Mouse (Mus musculus) left cerebral cortex, postnatal 14 days (tissue): ENCODE results near the gene Zdhhc19. TPM values are rescaled to one million over a fixed set of nuclear protein-coding genes. Genes with fewer than 3 reads are reported as not detected.
A peak's percentile ranks its signal among the peaks of the same experiment; 100 is the strongest.

Source experiments
- DNase-seq, 2 experiments: peaks; one replicate each; pipeline ENCODE4 v3.0.0; 2021 to 2022; ENCODE audit warnings: low spot score in 2 of 2, mixed read lengths in 1 of 2
- intact Hi-C: fragments of 180-260 bp; cut with DNase I; formaldehyde crosslinking; loops from one replicate; pipeline ENCODE4 v1.15.1; 2025
- long read RNA-seq, 2 experiments: library from polyadenylated mRNA; stranded (forward); transcript quantifications; one replicate each; pipeline ENCODE4 v2.0.0; 2021
- total RNA-seq, 2 experiments: library from RNA; stranded (reverse); gene quantifications; 2 replicates each; pipeline ENCODE4 v1.2.3; 2021

The Zdhhc19 gene
- total RNA-seq, result not detected
- long read RNA-seq, experiment 1, result 0 reads
- long read RNA-seq, experiment 2, result 0 reads

- intact Hi-C loops, result no loop called here
- DNase-seq, result no peak
These were observed at the start of gene Zdhhc19 for GRCm38 (mm10) chr16:32495965-32496364. TSS of gene Zdhhc19 (plus strand) at chr16:32496265.

- intact Hi-C loops, result no loop called here
- no peak for DNase-seq
These were observed 49.4 kb upstream of the Zdhhc19 start for GRCm38 (mm10) chr16:32446563-32447138.

DNA sequence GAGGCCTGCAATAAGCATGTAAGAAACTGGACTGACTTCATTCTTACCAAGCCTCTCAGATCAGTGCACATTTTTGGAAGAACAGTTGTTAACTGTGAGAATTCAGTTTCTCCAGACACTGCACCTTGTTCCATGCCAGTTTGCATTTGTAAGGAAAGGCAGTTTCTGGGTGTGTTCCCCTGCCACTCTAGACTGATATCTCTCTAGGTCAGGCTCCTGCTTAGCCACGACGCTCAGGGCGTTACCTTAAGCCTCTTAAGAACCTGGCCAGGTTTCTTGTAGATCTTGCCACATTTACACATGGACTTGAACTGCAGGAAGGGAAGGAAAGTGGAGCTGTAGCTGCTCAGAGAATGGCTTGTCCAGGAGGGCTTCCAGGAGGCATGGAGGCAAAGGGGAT, 46.4 kb upstream of the Zdhhc19 start:
- intact Hi-C loops, result no loop called here
- no peak for DNase-seq

DNA sequence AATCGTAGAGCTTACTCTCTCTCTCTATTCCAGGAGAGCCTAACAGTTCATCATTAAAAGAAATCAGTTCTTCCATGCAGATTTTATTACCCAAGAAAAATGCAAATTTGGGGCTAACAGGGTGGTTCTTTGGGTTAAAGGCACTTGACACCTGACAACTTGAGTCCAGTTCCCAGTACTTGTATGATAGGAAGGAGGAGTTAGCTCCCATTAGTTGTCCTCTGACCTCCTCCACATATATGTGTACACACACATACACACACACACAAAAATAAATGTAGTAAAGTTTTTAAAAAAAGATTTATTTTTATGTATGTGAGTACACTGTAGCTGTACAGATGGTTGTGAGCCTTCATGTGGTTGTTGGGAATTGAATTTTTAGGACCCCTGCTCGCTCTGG, 45.9 kb upstream of the Zdhhc19 start:
- no peak for DNase-seq
- intact Hi-C loops, result no loop called here

DNA sequence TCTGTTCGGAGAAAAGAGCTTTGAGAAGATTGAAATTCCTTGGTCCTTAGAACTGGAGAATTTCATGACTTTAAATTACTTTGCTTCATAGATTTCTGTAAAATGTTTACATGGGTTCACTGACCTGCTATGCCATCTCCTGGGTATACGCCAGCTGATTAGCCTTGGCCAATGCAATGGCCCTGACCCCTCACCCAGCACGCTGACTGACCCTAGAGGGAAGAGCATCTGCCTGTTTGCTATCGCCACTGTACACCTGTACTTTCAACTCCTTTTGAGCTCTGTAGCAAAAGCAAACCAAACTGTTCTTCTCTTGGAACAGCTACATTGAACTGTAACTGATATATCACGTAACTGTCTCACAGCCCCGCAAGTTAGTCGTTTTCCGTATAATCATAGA, 43.0 kb upstream of the Zdhhc19 start:
- intact Hi-C loops, result no loop called here

GRCm38 (mm10) chr16:32454646-32455045, 41.4 kb upstream of the Zdhhc19 start:
- no peak for DNase-seq
- intact Hi-C loops, result no loop called here

More for the DNA sequence above, 43.0 kb upstream of the Zdhhc19 start:
- no peak for DNase-seq

DNA sequence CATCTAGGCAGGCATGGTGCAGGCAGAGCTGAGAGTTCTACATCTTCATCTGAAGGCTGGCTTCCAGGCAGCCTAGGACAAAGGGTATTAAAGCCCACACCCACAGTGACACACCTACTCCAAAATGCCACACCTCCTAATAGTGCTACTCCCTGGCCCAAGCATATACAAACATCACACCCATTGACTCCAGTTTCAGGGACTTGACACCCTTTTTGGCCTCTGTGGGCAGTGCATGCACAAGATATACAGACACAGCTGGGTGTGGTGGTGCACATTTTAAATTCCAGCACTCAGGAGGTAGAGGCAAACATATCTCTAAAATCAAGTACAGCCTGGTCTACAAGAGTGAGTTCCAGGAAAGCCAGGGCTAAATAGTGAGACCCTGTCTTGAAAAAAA, 40.0 kb upstream of the Zdhhc19 start:
- intact Hi-C loops, result no loop called here
- no peak for DNase-seq

DNA sequence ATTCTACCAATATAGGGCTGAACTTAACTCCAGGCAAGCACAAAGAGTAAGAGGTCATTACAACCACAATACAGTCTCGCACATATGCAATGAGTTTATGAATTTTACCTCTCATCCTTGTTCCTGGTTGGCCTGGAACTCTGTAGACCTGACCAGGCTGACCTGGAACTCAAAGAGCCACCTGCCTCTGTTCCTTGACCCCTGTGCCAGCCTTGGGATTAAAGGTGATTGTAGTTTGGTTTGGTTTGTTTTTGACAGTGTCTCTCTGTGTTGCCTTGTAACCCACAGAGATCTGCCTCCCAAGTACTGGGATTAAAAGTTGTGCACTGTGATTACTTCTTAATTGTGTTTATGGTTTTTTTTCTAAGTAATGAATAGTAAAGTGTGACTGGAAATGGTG, 39.3 kb upstream of the Zdhhc19 start:
- no peak for DNase-seq
- intact Hi-C loops, result no loop called here

GRCm38 (mm10) chr16:32457589-32458386, 38.3 kb upstream of the Zdhhc19 start:
- intact Hi-C loops, result no loop called here
- DNase-seq, result peak; percentile 24 to 36

DNA sequence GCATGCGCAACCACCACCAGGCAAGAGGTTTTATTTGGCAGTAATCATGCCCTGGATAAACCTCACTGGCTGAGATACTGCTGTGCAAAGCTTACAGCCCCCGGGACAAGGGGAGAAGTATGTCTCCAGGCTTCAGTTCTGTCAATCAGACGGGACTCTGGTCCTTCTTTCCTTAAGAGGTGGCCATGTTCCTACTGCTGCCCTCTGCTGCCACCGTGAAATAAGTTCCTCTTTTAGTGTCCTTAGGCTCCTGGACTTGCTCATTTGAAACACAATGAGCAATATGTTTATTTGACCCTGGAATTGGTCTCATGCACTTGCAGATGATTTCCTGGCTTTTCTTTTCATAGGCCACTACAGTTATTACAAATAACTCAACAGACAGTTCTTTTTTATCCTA, 35.5 kb upstream of the Zdhhc19 start:
- intact Hi-C loops, result no loop called here
- no peak for DNase-seq

DNA sequence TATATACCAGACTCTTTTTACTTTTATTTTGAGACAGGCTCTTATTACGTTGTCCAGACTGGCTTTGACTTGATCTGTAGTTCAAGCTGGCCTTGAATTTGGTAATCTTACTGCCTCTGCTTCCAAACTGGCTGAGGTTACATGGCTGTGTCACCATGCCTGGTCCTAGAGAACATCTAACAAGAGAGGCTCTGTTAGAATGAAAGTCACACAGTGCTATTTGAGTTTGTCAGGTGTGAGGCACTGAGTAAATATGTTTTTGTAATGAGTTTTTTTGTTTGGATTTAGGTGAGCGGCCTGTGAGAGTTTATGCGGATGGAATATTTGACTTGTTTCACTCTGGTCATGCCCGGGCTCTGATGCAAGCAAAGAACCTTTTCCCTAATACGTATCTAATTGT, 34.4 kb upstream of the Zdhhc19 start:
- intact Hi-C loops, result no loop called here
- DNase-seq, result no peak

DNA sequence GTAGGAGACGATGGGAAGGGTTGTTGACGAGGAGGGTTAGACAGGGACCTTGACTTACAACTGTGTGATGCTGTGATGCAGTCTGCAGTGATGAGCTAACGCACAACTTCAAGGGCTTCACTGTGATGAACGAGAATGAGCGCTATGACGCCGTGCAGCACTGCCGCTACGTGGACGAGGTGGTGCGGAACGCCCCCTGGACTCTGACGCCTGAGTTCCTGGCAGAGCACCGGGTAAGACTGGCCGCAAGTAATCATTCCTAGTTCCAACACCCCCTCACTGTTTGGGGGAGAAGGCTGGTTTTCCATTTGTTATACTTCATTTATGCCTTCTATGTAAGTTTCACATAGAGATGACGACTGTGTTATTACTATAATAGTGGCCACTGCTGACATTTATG, 33.1 kb upstream of the Zdhhc19 start:
- intact Hi-C loops, result no loop called here
- no peak for DNase-seq

- no peak for DNase-seq
- intact Hi-C loops, result no loop called here
These were observed 32.6 kb upstream of the Zdhhc19 start for GRCm38 (mm10) chr16:32463426-32463825.

GRCm38 (mm10) chr16:32464908-32465307, 31.2 kb upstream of the Zdhhc19 start:
- DNase-seq, result no peak
- intact Hi-C loops, result no loop called here

- no peak for DNase-seq
- intact Hi-C loops, result no loop called here
These were observed 27.6 kb upstream of the Zdhhc19 start for GRCm38 (mm10) chr16:32468488-32468887.

- intact Hi-C loops, result no loop called here
- no peak for DNase-seq
These were observed 26.5 kb upstream of the Zdhhc19 start for GRCm38 (mm10) chr16:32469404-32470105.

DNA sequence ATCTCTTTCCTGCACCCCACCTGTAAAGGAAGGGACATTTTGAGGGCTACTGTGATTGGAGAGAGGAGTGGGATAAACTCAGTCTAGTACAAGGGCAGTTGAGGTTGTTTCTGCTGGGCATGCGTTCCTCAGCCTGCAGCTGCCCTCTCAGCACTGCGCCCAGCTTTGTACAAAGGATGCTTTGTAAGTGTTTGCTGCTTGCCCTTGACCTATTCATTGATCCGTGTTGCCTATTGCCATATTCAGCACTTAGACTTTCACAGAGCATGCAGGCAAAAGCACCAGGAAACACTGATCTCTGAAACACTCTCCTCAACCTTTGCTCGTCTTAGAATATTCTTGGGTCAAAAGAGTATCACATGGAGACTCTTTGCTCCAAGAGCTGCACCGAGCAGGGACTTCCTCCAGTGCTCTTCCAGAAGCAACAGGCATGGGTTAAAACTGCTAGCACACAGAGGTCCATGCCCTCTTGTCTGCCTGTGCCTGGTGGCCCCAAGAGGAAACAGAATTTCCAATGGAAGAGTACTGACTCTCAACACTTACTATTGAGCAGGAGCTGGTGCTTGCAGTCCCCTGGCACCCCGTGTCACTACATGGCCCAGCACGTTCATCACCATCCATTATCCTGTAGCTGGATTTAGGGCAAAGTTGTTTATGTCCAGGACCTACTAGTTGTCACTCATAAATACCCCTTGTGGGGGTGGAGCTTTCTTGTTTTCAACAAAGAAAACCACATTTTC, 23.6 kb upstream of the Zdhhc19 start:
- DNase-seq, result no peak

DNA sequence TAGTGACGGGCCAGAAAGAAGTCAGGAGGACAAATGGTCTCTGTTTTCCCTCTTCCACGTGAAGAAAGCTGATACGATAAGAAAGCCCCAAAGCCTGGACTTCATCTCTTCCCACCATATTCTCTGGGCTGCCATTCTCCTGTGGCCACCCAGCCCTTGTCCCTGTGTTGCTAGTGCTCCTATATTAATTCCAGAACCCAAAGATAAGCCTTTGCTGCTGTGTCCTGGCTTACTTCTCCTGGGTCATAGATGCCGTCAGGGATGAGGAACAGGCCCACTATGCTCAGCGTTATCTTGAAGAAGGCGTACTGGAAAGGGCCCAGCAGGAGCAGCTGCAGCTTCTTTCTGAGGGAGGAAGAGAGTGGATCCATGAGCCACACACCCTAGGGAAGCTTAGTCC, 18.8 kb upstream of the Zdhhc19 start:
- DNase-seq, result no peak
- intact Hi-C loops, result no loop called here

More for the DNA sequence above, 23.6 kb upstream of the Zdhhc19 start:
- intact Hi-C loops, result no loop called here

GRCm38 (mm10) chr16:32479415-32479814, 16.6 kb upstream of the Zdhhc19 start:
- DNase-seq, result no peak
- intact Hi-C loops, result no loop called here

DNA sequence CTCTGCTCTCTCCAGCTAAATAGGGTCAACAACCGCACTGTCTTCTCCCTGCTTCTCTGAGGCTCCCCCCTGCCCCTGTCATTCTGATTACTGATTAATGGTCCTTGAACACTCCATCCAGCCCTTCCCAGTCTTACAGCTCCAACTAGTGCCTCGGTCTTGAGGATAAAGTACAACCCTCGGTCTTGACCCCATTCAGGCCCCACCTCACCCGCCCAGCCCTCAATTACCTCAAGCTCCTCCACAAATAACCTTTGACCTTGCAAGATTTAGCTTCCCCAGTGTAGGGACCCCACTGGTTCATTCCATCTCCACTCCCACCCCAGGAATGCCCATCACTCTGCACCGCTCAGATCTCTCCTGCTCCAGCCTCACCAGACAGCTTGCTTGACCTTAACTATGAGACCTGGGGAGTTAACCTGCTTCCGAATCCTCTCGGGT, 11.6 kb upstream of the Zdhhc19 start:
- intact Hi-C loops, result no loop called here
- DNase-seq, result no peak
